Mouse (Mus musculus): ENCODE measurements around the gene Gm47985.

DNA sequence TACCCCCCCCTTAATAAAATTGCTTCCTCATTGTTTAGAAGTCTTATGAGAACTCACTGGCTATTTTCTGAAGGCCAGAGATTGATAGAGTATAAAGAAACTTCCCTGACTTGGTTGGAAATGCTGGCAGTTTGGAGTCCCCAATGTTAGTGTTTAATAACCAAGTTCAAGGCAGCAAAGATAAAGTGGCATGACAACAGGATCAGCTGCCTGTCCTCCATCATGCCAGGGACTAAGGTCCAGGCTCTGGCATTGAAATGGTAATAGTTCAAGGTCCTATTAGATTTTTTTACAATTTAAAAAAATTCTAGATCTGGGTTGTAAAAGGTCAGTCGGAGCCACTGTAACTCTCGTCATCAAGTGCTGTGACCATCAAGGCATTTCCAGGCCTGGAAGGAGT is 31.2 kb upstream of the Gm47985 start:
- no peak for TF ChIP-seq BHLHE40 (IDR thresholded peaks at IDR 0.05; ENCODE audit: low read depth, low read length)
- TF ChIP-seq CTCF (conservative IDR thresholded peaks at IDR 0.05 in 1 of 2, IDR thresholded peaks at IDR 0.05 in 1 of 2; ENCODE audit: low read depth in 2 of 2, low read length in 2 of 2), result no peak
- TF ChIP-seq ZMIZ1 (IDR thresholded peaks at IDR 0.05; ENCODE audit: low read depth, low read length), result no peak
- TF ChIP-seq NRF1 (IDR thresholded peaks at IDR 0.05; ENCODE audit: low read depth, low read length), result no peak
- no peak for TF ChIP-seq POLR2AphosphoS2 (IDR thresholded peaks at IDR 0.05; ENCODE audit: low read depth, low read length)
- TF ChIP-seq HCFC1 (IDR thresholded peaks at IDR 0.05; ENCODE audit: low read depth, low read length), result no peak
- no peak for TF ChIP-seq POLR2A (IDR thresholded peaks at IDR 0.05; ENCODE audit: low read depth, low read length)
- TF ChIP-seq RAD21 (IDR thresholded peaks at IDR 0.05; ENCODE audit: low read depth, low read length), result no peak
- TF ChIP-seq CHD2 (IDR thresholded peaks at IDR 0.05; ENCODE audit: low read length), result no peak
- no peak for TF ChIP-seq CHD1 (IDR thresholded peaks at IDR 0.05; ENCODE audit: low read depth, low read length)
